Mouse (Mus musculus) v-Abl transformed pro-B cells (cell line): Measurements from ENCODE around the gene Kcnj14.

Experiments used
- in situ Hi-C, 2 experiments: fragments of 400-800 bp; cut with MboI; formaldehyde crosslinking; loops; one replicate each; pipeline ENCODE4 v1.15.1; 2025; ENCODE audit not compliant: unreplicated experiment in 2 of 2

Gene Kcnj14

GRCm38 (mm10) chr7:45833148-45833790 is 8.7 kb upstream of the Kcnj14 start:
- in situ Hi-C loops: no loop called here

GRCm38 (mm10) chr7:45832428-45832827 is 7.8 kb upstream of the Kcnj14 start:
- in situ Hi-C loops: no loop called here

GRCm38 (mm10) chr7:45831128-45831525 is 6.5 kb upstream of the Kcnj14 start:
- in situ Hi-C loops: no loop called here

GRCm38 (mm10) chr7:45830427-45831127 is 6.0 kb upstream of the Kcnj14 start, which contains the start of gene Grwd1:
Gene Grwd1 (minus strand): TSS chr7:45830944.
- in situ Hi-C loops: no loop called here

GRCm38 (mm10) chr7:45826631-45827030 is 2.0 kb upstream of the Kcnj14 start:
- in situ Hi-C loops: no loop called here

- in situ Hi-C loops: no loop called here
Observed at GRCm38 (mm10) chr7:45820913-45821312, 3.7 kb downstream of the Kcnj14 start.

- in situ Hi-C loops: no loop called here
Observed at GRCm38 (mm10) chr7:45819843-45820242, 4.7 kb downstream of the Kcnj14 start.

- in situ Hi-C loops: no loop called here
Observed at GRCm38 (mm10) chr7:45815984-45816351, 8.6 kb downstream of the Kcnj14 start.

- in situ Hi-C loops: no loop called here
Observed at GRCm38 (mm10) chr7:45815323-45815983, 9.1 kb downstream of the Kcnj14 start.

GRCm38 (mm10) chr7:45814841-45815240 is 9.7 kb downstream of the Kcnj14 start:
- in situ Hi-C loops: no loop called here

GRCm38 (mm10) chr7:45813787-45814779 is 10.5 kb downstream of the Kcnj14 start, which contains the start of gene Cyth2:
Gene Cyth2 (minus strand): TSS chr7:45814581.
- in situ Hi-C loops: no loop called here

GRCm38 (mm10) chr7:45812921-45813320 is 11.7 kb downstream of the Kcnj14 start:
- in situ Hi-C loops: no loop called here

- in situ Hi-C loops: loop anchor here in 1 of 2 experiments (10.0 kb wide), 1 partner anchor 125 kb away; no protein-coding TSS in a partner anchor
Observed at GRCm38 (mm10) chr7:45809276-45810075, 15.1 kb downstream of the Kcnj14 start.

- in situ Hi-C loops: loop anchor here in 1 of 2 experiments (10.0 kb wide), 1 partner anchor 126 kb away; no protein-coding TSS in a partner anchor
Observed at GRCm38 (mm10) chr7:45808471-45808870, 16.1 kb downstream of the Kcnj14 start.

GRCm38 (mm10) chr7:45805941-45806340 is 18.6 kb downstream of the Kcnj14 start:
- in situ Hi-C loops: loop anchor here in 1 of 2 experiments (10.0 kb wide), 1 partner anchor 129 kb away; no protein-coding TSS in a partner anchor

- in situ Hi-C loops: loop anchor here (5.0 to 10.0 kb wide), 2 partner anchors 65 to 132 kb away; no protein-coding TSS in a partner anchor
Observed at GRCm38 (mm10) chr7:45802551-45802950, 22.0 kb downstream of the Kcnj14 start.

GRCm38 (mm10) chr7:45801348-45801747 is 23.2 kb downstream of the Kcnj14 start:
- in situ Hi-C loops: loop anchor here (5.0 to 10.0 kb wide), 2 partner anchors 64 to 133 kb away; no protein-coding TSS in a partner anchor

GRCm38 (mm10) chr7:45800546-45801204 is 23.9 kb downstream of the Kcnj14 start:
- in situ Hi-C loops: loop anchor here (5.0 to 10.0 kb wide), 2 partner anchors 63 to 134 kb away; no protein-coding TSS in a partner anchor
